Mouse (Mus musculus) liver, embryonic 12.5 days (tissue): ENCODE data around the gene Nat14. TPM values are rescaled to one million over a fixed set of nuclear protein-coding genes. Genes with fewer than 3 reads are reported as not detected.

Experiments used
- ATAC-seq: fragments of 200-750 bp; cut with Nextera tagmentation; 2 replicates; pipeline ENCODE4 v1.8.0; 2017; ENCODE audit warnings: moderate number of reproducible peaks, mild to moderate bottlenecking, moderate library complexity
- H3K27ac ChIP-seq: fragments of 300-500 bp; sonication (generic); 2 replicates; pipeline ENCODE4 v1.5.1; 2016; ENCODE audit warnings: mild to moderate bottlenecking
- H3K27me3 ChIP-seq: fragments of 300-500 bp; sonication (generic); replicated peaks from 2 replicates; pipeline ENCODE4 v1.6.1; 2016; ENCODE audit warnings: mild to moderate bottlenecking, moderate library complexity
- H3K36me3 ChIP-seq: fragments of 300-500 bp; sonication (generic); 2 replicates; pipeline ENCODE4 v1.6.1; 2016; ENCODE audit warnings: mild to moderate bottlenecking, moderate library complexity
- H3K4me1 ChIP-seq: fragments of 300-500 bp; sonication (generic); 2 replicates; pipeline ENCODE4 v1.6.1; 2016
- H3K4me2 ChIP-seq: fragments of 300-500 bp; sonication (generic); 2 replicates; pipeline ENCODE4 v1.6.1; 2016; ENCODE audit warnings: mild to moderate bottlenecking, moderate library complexity
- H3K4me3 ChIP-seq: fragments of 300-500 bp; sonication (generic); 2 replicates; pipeline ENCODE4 v1.5.1; 2016; ENCODE audit warnings: mild to moderate bottlenecking, moderate library complexity
- H3K9ac ChIP-seq: fragments of 300-500 bp; sonication (generic); 2 replicates; pipeline ENCODE4 v1.6.1; 2016; ENCODE audit warnings: mild to moderate bottlenecking, moderate library complexity
- H3K9me3 ChIP-seq: fragments of 300-500 bp; sonication (generic); replicated peaks from 2 replicates; pipeline ENCODE4 v1.6.1; 2016; ENCODE audit warnings: mild to moderate bottlenecking, moderate library complexity
- WGBS: fragments of 180-500 bp; shearing (Covaris S2); methylation state at CpG from one replicate; pipeline ENCODE4 v1.1.7; 2016; ENCODE audit not compliant: insufficient replicate concordance; 5-methylcytosine and 5-hydroxymethylcytosine counted together
- polyA plus RNA-seq: library from polyadenylated mRNA; unstranded; fragments of >200 nt; fragmentation: Nextera tagmentation; extraction: Ambion mirVana; gene quantifications from 2 replicates; pipeline ENCODE4 v1.2.1, GENCODE M21; 2016

Nat14 gene
- polyA plus RNA-seq, 1 experiment from 2014 or later: 0.67 TPM

DNA sequence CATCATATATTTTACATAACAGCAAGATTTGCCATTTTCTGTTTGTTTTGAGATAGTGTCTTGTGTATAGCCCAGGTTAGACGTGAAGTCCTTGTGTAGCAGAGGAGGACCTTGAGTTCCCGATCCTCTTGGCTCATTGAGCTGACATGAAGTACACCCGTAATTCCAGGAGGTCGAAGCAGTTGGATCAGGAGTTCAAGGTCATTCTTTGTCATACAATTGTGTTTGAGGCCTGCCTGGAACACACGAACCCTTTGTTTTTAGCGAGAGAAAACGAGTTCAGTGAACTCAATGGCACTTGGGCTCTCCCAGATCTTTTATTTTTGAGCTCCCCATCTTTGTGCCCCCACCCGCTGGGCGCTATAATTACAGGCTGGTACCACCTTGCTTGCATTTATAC is 19.4 kb upstream of the Nat14 start:
- peaks cover 22% of the 10 kb centered on the region for H3K4me1 ChIP-seq
- H3K9me3 ChIP-seq: 0 out of 2 replicates have a peak, but pooled peaks cover 5% of the 10 kb centered on the region
- H3K36me3 ChIP-seq: no peaks in the 10 kb centered on the region
- H3K9ac ChIP-seq: no peak overlapping the region
- peaks cover 16% of the 10 kb centered on the region; the same call in 1 of the 2 replicates for H3K27me3 ChIP-seq
- no peak overlapping the region for H3K4me3 ChIP-seq
- no peak overlapping the region for H3K4me2 ChIP-seq
- 72% methylated on average over 9 of the region's 9 CpGs for WGBS
- ATAC-seq: no peak
- H3K27ac ChIP-seq: no peak overlapping the region

GRCm38 (mm10) chr7:4906466-4906950 is 15.3 kb upstream of the Nat14 start, which contains the start of gene Gm36210:
Gene Gm36210, minus strand, starts transcription at chr7:4906516.
- H3K9ac ChIP-seq: no peak within 1 kb of the TSS
- H3K4me2 ChIP-seq: no peak within 1 kb of the TSS
- 64% methylated on average over 10 of the region's 10 CpGs for WGBS

GRCm38 (mm10) chr7:4911561-4911960 is 10.3 kb upstream of the Nat14 start:
- peaks cover 16% of the 10 kb centered on the region for H3K4me1 ChIP-seq
- H3K27me3 ChIP-seq: peaks cover 13% of the 10 kb centered on the region; the same call in 1 of the 2 replicates
- no peak overlapping the region for H3K9ac ChIP-seq
- H3K36me3 ChIP-seq: no peaks in the 10 kb centered on the region
- no peak overlapping the region for H3K4me3 ChIP-seq
- ATAC-seq: no peak
- no peak overlapping the region for H3K4me2 ChIP-seq
- H3K9me3 ChIP-seq: no peaks in the 10 kb centered on the region
- WGBS: 31% methylated on average over 9 of the region's 9 CpGs
- no peak overlapping the region for H3K27ac ChIP-seq

More at GRCm38 (mm10) chr7:4906466-4906950, 15.3 kb upstream of the Nat14 start, which contains the start of gene Gm36210:
- Histone ChIP-seq H3K27ac (no peak within 1 kb of the TSS), H3K36me3 (no peaks in the 10 kb centered on the region), H3K4me3 (no peak within 1 kb of the TSS), H3K27me3 (peaks cover 17% of the 10 kb centered on the region; the same call in 1 of the 2 replicates), H3K4me1 (no peaks in the 10 kb centered on the region), H3K9me3 (no peaks in the 10 kb centered on the region)
- no peak for ATAC-seq

- Histone ChIP-seq H3K4me2 (no peak overlapping the region), H3K9ac (no peak overlapping the region), H3K27me3 (peaks cover 9% of the 10 kb centered on the region; the same call in 1 of the 2 replicates), H3K4me3 (no peak overlapping the region), H3K9me3 (no peaks in the 10 kb centered on the region), H3K27ac (no peak overlapping the region), H3K4me1 (peaks cover 23% of the 10 kb centered on the region), H3K36me3 (peaks cover 1% of the 10 kb centered on the region)
- ATAC-seq: no peak
- 49% methylated on average over 5 of the region's 5 CpGs for WGBS
Measured at GRCm38 (mm10) chr7:4912248-4912647, 9.6 kb upstream of the Nat14 start.

DNA sequence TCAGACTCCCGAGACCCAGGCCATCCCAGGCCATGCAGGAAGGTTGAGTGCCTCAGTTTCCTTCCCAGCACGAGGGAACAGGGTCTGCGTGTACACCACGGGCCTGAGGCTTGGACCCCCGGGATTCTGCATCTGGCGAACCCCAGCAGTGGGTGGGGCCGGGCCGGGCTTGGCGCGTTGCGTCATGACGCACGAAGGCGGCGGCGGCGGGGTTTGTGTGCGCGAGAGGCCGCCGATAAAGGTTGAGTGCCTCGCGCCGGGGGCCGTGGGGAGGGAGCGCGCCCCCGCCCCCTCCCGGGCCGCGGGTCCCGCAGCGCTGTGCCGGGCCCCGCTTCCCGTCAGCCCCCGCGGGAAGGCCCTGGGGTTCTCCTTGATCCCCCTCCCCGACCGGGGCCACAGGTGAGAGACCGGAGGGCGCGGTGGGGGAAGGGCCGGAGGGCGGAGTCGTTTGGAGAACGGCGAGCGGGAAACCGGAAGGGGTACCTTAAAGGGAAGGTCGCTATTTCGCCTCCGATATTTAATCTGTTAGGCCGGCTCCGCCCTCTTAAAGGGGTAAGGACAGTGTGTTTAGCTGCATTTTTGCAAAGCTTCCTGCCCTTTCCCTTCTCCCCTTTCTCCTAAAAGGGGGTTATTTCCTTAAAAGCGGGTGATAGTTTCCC is 6.7 kb upstream of the Nat14 start, which contains the start of gene Zfp628:
TSS of gene Zfp628 (plus strand) at position 211 of the 659 bp plus-strand sequence.
- Histone ChIP-seq H3K4me3 (peak within 1 kb of the TSS; percentile 72), H3K27ac (peak within 1 kb of the TSS; percentile 89), H3K9me3 (no peaks in the 10 kb centered on the region), H3K36me3 (peaks cover 30% of the 10 kb centered on the region), H3K27me3 (peaks cover under 1% of the 10 kb centered on the region; the same call in 1 of the 2 replicates), H3K4me2 (peak within 1 kb of the TSS; percentile 84), H3K4me1 (peaks cover 25% of the 10 kb centered on the region), H3K9ac (peak within 1 kb of the TSS; percentile 82)
- whole genome bisulfite sequencing: 2% methylated on average over 55 of the region's 56 CpGs
- peak; percentile 87 for ATAC-seq

DNA sequence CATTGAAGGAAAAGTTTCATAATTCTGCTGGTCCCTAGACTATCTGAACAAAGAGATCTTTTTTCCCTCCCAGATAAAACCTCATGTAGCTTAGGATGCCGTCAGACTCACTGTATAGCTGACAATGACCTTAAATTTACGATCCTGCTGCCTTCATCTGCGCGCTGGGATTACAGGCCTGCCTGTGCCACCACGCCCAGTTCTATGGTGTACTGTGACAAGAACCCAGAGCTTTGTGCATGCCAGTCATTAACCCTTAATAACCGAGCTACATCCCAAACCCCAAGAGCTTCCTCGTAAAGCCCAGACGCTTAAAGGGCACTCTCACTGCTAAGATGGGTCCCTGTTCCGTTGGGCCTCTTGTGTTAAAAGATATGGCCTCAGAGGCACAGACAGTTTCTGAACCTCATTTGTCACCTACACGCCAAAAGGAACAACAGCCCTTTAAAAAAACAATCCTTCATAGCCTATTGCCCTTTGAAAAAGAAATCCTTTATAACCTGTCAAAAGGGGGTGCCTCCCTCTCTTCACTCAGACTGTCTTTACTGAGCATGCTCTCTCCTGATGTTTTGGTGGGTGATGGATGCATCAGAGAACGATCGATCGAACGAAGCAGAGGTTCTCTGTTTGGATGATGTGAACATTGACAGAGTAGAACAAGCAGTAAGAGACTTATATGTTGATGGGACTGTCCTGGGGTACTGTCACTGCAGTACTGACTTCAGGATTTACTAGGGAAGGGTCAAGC is 6.0 kb upstream of the Nat14 start:
- peaks cover 37% of the 10 kb centered on the region for H3K36me3 ChIP-seq
- WGBS: 22% methylated on average over 14 of the region's 14 CpGs
- H3K9ac ChIP-seq: peak overlapping the region; percentile 82
- H3K4me2 ChIP-seq: peak overlapping the region; percentile 84
- ATAC-seq: peak; percentile 67
- H3K27me3 ChIP-seq: no peaks in the 10 kb centered on the region
- peak overlapping the region; percentile 72 for H3K4me3 ChIP-seq
- H3K27ac ChIP-seq: peak overlapping the region; percentile 89
- no peaks in the 10 kb centered on the region for H3K9me3 ChIP-seq
- peaks cover 29% of the 10 kb centered on the region for H3K4me1 ChIP-seq

DNA sequence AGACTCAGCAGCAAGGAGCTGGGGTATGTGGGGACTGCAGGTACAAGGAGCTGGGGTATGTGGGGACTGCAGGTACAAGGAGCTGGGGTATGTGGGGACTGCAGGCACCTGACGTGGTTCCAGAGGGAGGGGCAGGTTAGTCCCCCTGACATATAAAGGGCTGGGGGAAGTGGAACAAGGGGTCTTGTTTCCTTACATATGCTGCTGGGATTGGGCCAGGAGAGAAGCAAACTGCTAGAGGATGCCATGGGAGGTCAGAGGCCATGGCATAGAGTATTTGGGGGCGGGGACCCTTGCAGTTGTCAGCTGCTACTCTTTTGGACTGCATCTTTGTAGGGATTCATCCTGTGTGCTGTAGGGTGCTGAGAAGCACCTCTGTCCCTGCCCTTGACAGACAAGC is 4.3 kb upstream of the Nat14 start:
- H3K4me1 ChIP-seq: peaks cover 42% of the 10 kb centered on the region
- H3K9me3 ChIP-seq: no peaks in the 10 kb centered on the region
- WGBS: 77% methylated on average over 2 of the region's 2 CpGs
- ATAC-seq: no peak
- H3K27me3 ChIP-seq: peaks cover 12% of the 10 kb centered on the region
- H3K4me3 ChIP-seq: no peak overlapping the region
- no peak overlapping the region for H3K9ac ChIP-seq
- H3K27ac ChIP-seq: no peak overlapping the region
- no peak overlapping the region for H3K4me2 ChIP-seq
- H3K36me3 ChIP-seq: peaks cover 39% of the 10 kb centered on the region

GRCm38 (mm10) chr7:4918681-4919080 is 3.1 kb upstream of the Nat14 start:
- Histone ChIP-seq H3K27me3 (peaks cover 24% of the 10 kb centered on the region), H3K4me3 (no peak overlapping the region), H3K9me3 (no peaks in the 10 kb centered on the region), H3K9ac (no peak overlapping the region), H3K4me2 (no peak overlapping the region), H3K27ac (no peak overlapping the region), H3K4me1 (peaks cover 54% of the 10 kb centered on the region), H3K36me3 (peaks cover 39% of the 10 kb centered on the region)
- ATAC-seq: no peak
- WGBS: 90% methylated on average over 15 of the region's 15 CpGs

DNA sequence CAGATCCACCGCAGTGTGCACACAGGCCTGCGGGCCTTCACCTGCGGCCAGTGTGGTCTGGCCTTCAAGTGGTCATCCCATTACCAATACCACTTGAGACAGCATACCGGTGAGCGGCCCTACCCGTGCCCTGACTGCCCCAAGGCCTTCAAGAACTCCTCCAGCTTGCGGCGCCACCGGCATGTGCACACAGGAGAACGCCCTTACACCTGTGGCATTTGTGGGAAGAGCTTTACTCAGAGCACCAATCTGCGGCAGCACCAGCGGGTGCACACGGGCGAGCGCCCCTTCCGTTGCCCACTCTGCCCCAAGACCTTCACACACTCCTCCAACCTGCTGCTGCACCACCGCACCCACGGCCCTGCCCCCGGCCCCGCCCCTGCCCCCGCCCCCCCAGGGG is 2.7 kb upstream of the Nat14 start:
- 85% methylated on average over 21 of the region's 21 CpGs for WGBS
- H3K9me3 ChIP-seq: no peaks in the 10 kb centered on the region
- no peak overlapping the region for H3K9ac ChIP-seq
- H3K4me3 ChIP-seq: no peak overlapping the region
- ATAC-seq: no peak
- H3K36me3 ChIP-seq: peaks cover 39% of the 10 kb centered on the region
- peaks cover 57% of the 10 kb centered on the region for H3K4me1 ChIP-seq
- no peak overlapping the region for H3K27ac ChIP-seq
- H3K27me3 ChIP-seq: peaks cover 28% of the 10 kb centered on the region
- no peak overlapping the region for H3K4me2 ChIP-seq

GRCm38 (mm10) chr7:4919971-4920370 is 1.9 kb upstream of the Nat14 start:
- Histone ChIP-seq H3K4me3 (no peak overlapping the region), H3K4me1 (peaks cover 54% of the 10 kb centered on the region), H3K27me3 (peaks cover 37% of the 10 kb centered on the region), H3K9me3 (no peaks in the 10 kb centered on the region), H3K9ac (no peak overlapping the region), H3K36me3 (peaks cover 39% of the 10 kb centered on the region), H3K27ac (no peak overlapping the region), H3K4me2 (no peak overlapping the region)
- no peak for ATAC-seq
- WGBS: 87% methylated on average over 21 of the region's 21 CpGs

DNA sequence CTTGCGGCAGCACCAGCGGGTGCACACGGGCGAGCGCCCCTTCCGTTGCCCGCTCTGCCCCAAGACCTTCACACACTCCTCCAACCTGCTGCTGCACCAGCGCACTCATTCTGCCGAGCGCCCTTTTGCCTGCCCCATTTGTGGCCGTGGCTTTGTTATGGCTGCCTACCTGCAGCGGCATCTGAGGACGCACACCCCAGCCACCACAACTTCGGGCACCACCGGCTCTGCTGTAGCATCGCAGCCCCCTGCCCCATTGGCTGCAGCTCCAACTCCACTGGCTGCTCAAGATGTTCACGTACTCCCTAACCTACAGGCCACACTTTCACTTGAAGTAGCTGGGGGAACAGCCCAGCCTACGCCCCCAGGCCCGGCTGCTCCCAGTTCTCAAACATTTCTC is 1.3 kb upstream of the Nat14 start:
- H3K36me3 ChIP-seq: peaks cover 39% of the 10 kb centered on the region
- H3K27me3 ChIP-seq: peaks cover 42% of the 10 kb centered on the region
- peaks cover 59% of the 10 kb centered on the region for H3K4me1 ChIP-seq
- H3K4me3 ChIP-seq: no peak overlapping the region
- H3K27ac ChIP-seq: no peak overlapping the region
- no peak overlapping the region; the same call in 1 of the 2 replicates for H3K4me2 ChIP-seq
- 88% methylated on average over 19 of the region's 19 CpGs for WGBS
- ATAC-seq: no peak
- H3K9me3 ChIP-seq: no peaks in the 10 kb centered on the region
- H3K9ac ChIP-seq: no peak overlapping the region
